Mouse (Mus musculus) lung, postnatal 0 days (tissue): Measurements from ENCODE around the gene Dab2ip. TPM values are rescaled to one million over a fixed set of nuclear protein-coding genes. Genes with fewer than 3 reads are reported as not detected.

Experiments
- ATAC-seq: fragments of 200-750 bp; cut with Nextera tagmentation; 2 replicates; pipeline ENCODE4 v1.8.0; 2017; ENCODE audit warnings: moderate library complexity
- DNase-seq: peaks from one replicate; pipeline ENCODE4 v3.0.0-alpha.2; 2016; ENCODE audit warnings: low spot score
- H3K27ac ChIP-seq: fragments of 300-500 bp; sonication (generic); 2 replicates; pipeline ENCODE4 v1.5.1; 2014; ENCODE audit warnings: antibody characterized with exemption, mild to moderate bottlenecking, low read length, mixed read lengths
- H3K27me3 ChIP-seq: fragments of 300-500 bp; sonication (generic); replicated peaks from 2 replicates; pipeline ENCODE4 v1.6.1; 2014; ENCODE audit warnings: low read length, mixed read lengths; ENCODE audit not compliant: insufficient read depth
- H3K36me3 ChIP-seq: fragments of 300-500 bp; sonication (generic); 2 replicates; pipeline ENCODE4 v1.6.1; 2014; ENCODE audit warnings: low read length, mixed read lengths; ENCODE audit not compliant: insufficient read depth
- H3K4me1 ChIP-seq: fragments of 300-500 bp; sonication (generic); 2 replicates; pipeline ENCODE4 v1.6.1; 2014; ENCODE audit warnings: antibody characterized with exemption, low read depth, low read length, mixed read lengths; ENCODE audit not compliant: insufficient read depth
- H3K4me2 ChIP-seq: fragments of 300-500 bp; sonication (generic); replicated peaks from 2 replicates; pipeline ENCODE4 v1.6.1; 2014; ENCODE audit warnings: low read depth, mild to moderate bottlenecking, low read length, moderate library complexity, mixed read lengths
- H3K4me3 ChIP-seq: fragments of 300-500 bp; sonication (generic); 2 replicates; pipeline ENCODE4 v1.5.1; 2014; ENCODE audit warnings: low read depth, low read length
- H3K9ac ChIP-seq: fragments of 300-500 bp; sonication (generic); replicated peaks from 2 replicates; pipeline ENCODE4 v1.6.1; 2014; ENCODE audit warnings: low read depth, mild to moderate bottlenecking
- H3K9me3 ChIP-seq: fragments of 300-500 bp; sonication (generic); 2 replicates; pipeline ENCODE4 v1.6.1; 2016; ENCODE audit warnings: low read length, mixed read lengths
- CTCF ChIP-seq: IDR thresholded peaks from 2 replicates; pipeline ENCODE4 v1.5.1; 2016; ENCODE audit warnings: antibody characterized with exemption, mild to moderate bottlenecking
- EP300 ChIP-seq: IDR thresholded peaks from 2 replicates; pipeline ENCODE4 v1.6.1; 2016; ENCODE audit warnings: antibody characterized with exemption, mild to moderate bottlenecking, control low read depth
- WGBS: fragments of 180-500 bp; shearing (Covaris S2); extraction: QIAGEN DNeasy Blood & Tissue Kit; methylation state at CpG from one replicate; pipeline ENCODE4 v1.1.7; 2014; 5-methylcytosine and 5-hydroxymethylcytosine counted together
- polyA plus RNA-seq: library from polyadenylated mRNA; unstranded; fragments of >200 nt; fragmentation: Nextera tagmentation; extraction: Ambion mirVana; gene quantifications from 2 replicates; pipeline ENCODE4 v1.2.1, GENCODE M21; 2015

Dab2ip gene
- polyA plus RNA-seq, 1 experiment from 2014 or later = 75.8 TPM

- DNase-seq (no peak), ATAC-seq (no peak)
- TF ChIP-seq EP300 (no peak), CTCF (no peak)
- H3K27ac ChIP-seq = no peak overlapping the region
- H3K4me1 ChIP-seq = peaks cover 40% of the 10 kb centered on the region
- no peak overlapping the region for H3K9ac ChIP-seq
- no peaks in the 10 kb centered on the region; the same call in 1 of the 2 replicates for H3K36me3 ChIP-seq
- no peak overlapping the region for H3K4me3 ChIP-seq
- no peaks in the 10 kb centered on the region for H3K27me3 ChIP-seq
- H3K4me2 ChIP-seq = no peak overlapping the region
- 58% methylated on average over 7 of the region's 7 CpGs for WGBS
- no peaks in the 10 kb centered on the region for H3K9me3 ChIP-seq
Measured at GRCm38 (mm10) chr2:35702001-35702400, 143.9 kb downstream of the Dab2ip start.

- WGBS = 67% methylated on average over 6 of the region's 6 CpGs
- no peak overlapping the region for H3K27ac ChIP-seq
- TF ChIP-seq EP300 (no peak), CTCF (no peak)
- no peaks in the 10 kb centered on the region for H3K27me3 ChIP-seq
- H3K4me3 ChIP-seq = no peak overlapping the region
- H3K9ac ChIP-seq = no peak overlapping the region
- H3K36me3 ChIP-seq = no peaks in the 10 kb centered on the region; the same call in 1 of the 2 replicates
- H3K9me3 ChIP-seq = no peaks in the 10 kb centered on the region
- H3K4me1 ChIP-seq = peaks cover 41% of the 10 kb centered on the region
- H3K4me2 ChIP-seq = no peak overlapping the region
- no peak for DNase-seq
- no peak for ATAC-seq
Measured at GRCm38 (mm10) chr2:35702608-35703007, 144.5 kb downstream of the Dab2ip start.

GRCm38 (mm10) chr2:35703241-35703640 is 145.2 kb downstream of the Dab2ip start:
- TF ChIP-seq CTCF (no peak), EP300 (no peak)
- no peaks in the 10 kb centered on the region for H3K9me3 ChIP-seq
- peaks cover 39% of the 10 kb centered on the region for H3K4me1 ChIP-seq
- H3K27me3 ChIP-seq = no peaks in the 10 kb centered on the region
- H3K4me2 ChIP-seq = no peak overlapping the region
- ATAC-seq (peak; percentile 69), DNase-seq (peak; percentile 62)
- no peaks in the 10 kb centered on the region; the same call in 1 of the 2 replicates for H3K36me3 ChIP-seq
- WGBS = 45% methylated on average over 3 of the region's 3 CpGs
- H3K9ac ChIP-seq = no peak overlapping the region
- peak overlapping the region; percentile 20; the same call in 1 of the 2 replicates for H3K27ac ChIP-seq
- no peak overlapping the region for H3K4me3 ChIP-seq

GRCm38 (mm10) chr2:35712611-35713010 is 154.5 kb downstream of the Dab2ip start:
- Histone ChIP-seq H3K4me1 (peaks cover 5% of the 10 kb centered on the region; the same call in 1 of the 2 replicates), H3K27ac (no peak overlapping the region), H3K36me3 (peaks cover 32% of the 10 kb centered on the region), H3K4me3 (no peak overlapping the region), H3K9me3 (no peaks in the 10 kb centered on the region), H3K4me2 (no peak overlapping the region), H3K27me3 (no peaks in the 10 kb centered on the region), H3K9ac (no peak overlapping the region)
- ATAC-seq = no peak
- WGBS = 94% methylated on average over 5 of the region's 5 CpGs
- TF ChIP-seq CTCF (no peak), EP300 (no peak)
- no peak for DNase-seq

GRCm38 (mm10) chr2:35713460-35713859 is 155.4 kb downstream of the Dab2ip start:
- peaks cover 32% of the 10 kb centered on the region for H3K36me3 ChIP-seq
- ATAC-seq (no peak), DNase-seq (no peak)
- H3K9me3 ChIP-seq = no peaks in the 10 kb centered on the region
- WGBS = 79% methylated on average over 7 of the region's 7 CpGs
- no peak overlapping the region for H3K9ac ChIP-seq
- TF ChIP-seq EP300 (no peak), CTCF (no peak)
- H3K27me3 ChIP-seq = no peaks in the 10 kb centered on the region
- peaks cover 4% of the 10 kb centered on the region; the same call in 1 of the 2 replicates for H3K4me1 ChIP-seq
- H3K27ac ChIP-seq = no peak overlapping the region
- no peak overlapping the region for H3K4me2 ChIP-seq
- no peak overlapping the region for H3K4me3 ChIP-seq

- TF ChIP-seq EP300 (no peak), CTCF (no peak)
- 23% methylated on average over 8 of the region's 8 CpGs for whole genome bisulfite sequencing
- Histone ChIP-seq H3K4me1 (peaks cover 4% of the 10 kb centered on the region; the same call in 1 of the 2 replicates), H3K27me3 (no peaks in the 10 kb centered on the region), H3K9ac (no peak overlapping the region), H3K4me3 (no peak overlapping the region), H3K36me3 (peaks cover 43% of the 10 kb centered on the region), H3K4me2 (no peak overlapping the region), H3K27ac (no peak overlapping the region), H3K9me3 (no peaks in the 10 kb centered on the region)
- peak; percentile 60 for ATAC-seq
- peak; percentile 59 for DNase-seq
Measured at GRCm38 (mm10) chr2:35714742-35715167, 156.7 kb downstream of the Dab2ip start.

- no peak overlapping the region for H3K4me2 ChIP-seq
- no peak overlapping the region for H3K9ac ChIP-seq
- DNase-seq (no peak), ATAC-seq (no peak)
- TF ChIP-seq CTCF (no peak; the same call in 1 of the 2 replicates), EP300 (no peak)
- H3K27me3 ChIP-seq = no peaks in the 10 kb centered on the region
- H3K9me3 ChIP-seq = no peaks in the 10 kb centered on the region
- peaks cover 4% of the 10 kb centered on the region; the same call in 1 of the 2 replicates for H3K4me1 ChIP-seq
- WGBS = 89% methylated on average over 3 of the region's 3 CpGs
- peaks cover 45% of the 10 kb centered on the region for H3K36me3 ChIP-seq
- no peak overlapping the region for H3K4me3 ChIP-seq
- no peak overlapping the region for H3K27ac ChIP-seq
Measured at GRCm38 (mm10) chr2:35715485-35715884, 157.4 kb downstream of the Dab2ip start.
